In the genomic region with DNA sequence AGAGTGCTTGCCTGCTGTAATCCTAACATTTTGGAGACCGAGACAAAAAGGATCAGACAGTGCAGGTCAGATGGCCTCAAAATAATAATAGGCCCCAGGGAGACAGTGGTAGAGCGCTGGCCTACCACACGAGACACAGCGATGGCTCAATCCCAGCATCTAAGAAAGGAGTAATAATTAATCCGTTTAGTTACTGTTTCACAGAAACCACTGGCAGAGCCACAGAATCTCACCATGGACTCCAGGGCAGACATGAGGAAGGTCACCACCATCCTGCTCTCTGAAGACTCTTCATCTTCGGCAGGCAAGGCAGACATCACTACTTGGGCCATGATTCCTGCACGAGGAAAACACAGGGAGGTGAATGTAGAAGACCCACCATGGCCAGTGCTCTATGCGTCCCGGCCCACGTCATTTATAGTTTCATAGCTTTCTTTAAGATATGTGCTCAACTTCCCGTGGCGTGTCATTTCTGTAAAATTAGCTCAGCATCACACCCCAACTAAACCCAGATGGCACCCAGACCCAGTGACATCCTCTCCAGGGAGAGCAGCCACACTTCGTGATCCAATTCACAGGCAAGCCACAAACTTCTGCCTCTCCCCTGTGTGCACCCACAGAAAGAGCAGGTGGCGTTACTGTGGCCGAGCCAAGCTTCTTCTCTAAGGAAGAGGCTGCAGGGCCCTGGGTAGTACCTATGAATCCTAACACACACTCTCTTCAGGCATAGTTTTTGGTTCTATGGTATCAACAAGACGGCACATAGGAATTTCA, we compare ENCODE assay signal across 9 mouse cellular contexts. TPM values are rescaled to one million over a fixed set of nuclear protein-coding genes. Genes with fewer than 3 reads are reported as not detected.
A peak's percentile ranks its signal among the peaks of the same experiment; 100 is the strongest.
DNase-seq lines count a peak whose midpoint lies in the region; ATAC-seq and TF ChIP-seq lines count a peak whose summit lies in the region.
"Had no signal": no experiment of that assay in that cellular context is flagged by ENCODE, and none has a peak within 500 bp of the region (broad histone marks: within the 10 kb centered on the region; RNA-seq: fewer than 3 reads in every experiment).

No protein-coding gene starts in this region.

- ATAC-seq in forebrain, postnatal 0 days = peak; percentile 69; the same call in 1 of the 2 replicates
- ATAC-seq in midbrain, postnatal 0 days (ENCODE audit: low FRiP score) = no peak
- ATAC-seq: hindbrain, postnatal 0 days had no signal

- no peak overlapping the region for H3K9ac ChIP-seq in forebrain, postnatal 0 days
- no peak overlapping the region for H3K9ac ChIP-seq in midbrain, postnatal 0 days (replicated peaks; ENCODE audit: low read length, poor library complexity, severe bottlenecking)

- no peak for TF ChIP-seq CTCF in forebrain, postnatal 0 days (IDR thresholded peaks at IDR 0.05; ENCODE audit: low read depth)
- no peak for TF ChIP-seq CTCF in midbrain, postnatal 0 days (IDR thresholded peaks at IDR 0.05)

- DNase-seq in forebrain, postnatal 0 days = peak; percentile 38
- DNase-seq in forebrain, embryonic 10.5 days (ENCODE audit: extremely low spot score, low spot score) = no peak
- DNase-seq in midbrain, postnatal 0 days (ENCODE audit: low spot score) = no peak
- DNase-seq in midbrain, embryonic 10.5 days (ENCODE audit: low spot score) = no peak
- DNase-seq in kidney, adult 8-10 months = peak; percentile 55 to 77
- DNase-seq in splenic B cell, adult 2 months (ENCODE audit: low read depth, low spot score) = peak; percentile 10
- no peak for DNase-seq in spleen, postnatal 14 days (ENCODE audit: low spot score in 2 of 2)

- H3K9me3 ChIP-seq in forebrain, postnatal 0 days (ENCODE audit: low read length) = no peaks in the 10 kb centered on the region
- H3K9me3 ChIP-seq in forebrain, embryonic 10.5 days = peaks cover 11% of the 10 kb centered on the region
- H3K9me3 ChIP-seq in midbrain, postnatal 0 days (ENCODE audit: low read length) = no peaks in the 10 kb centered on the region
- H3K9me3 ChIP-seq in midbrain, embryonic 10.5 days (replicated peaks) = peaks cover 12% of the 10 kb centered on the region

- peak overlapping the region; percentile 21; the same call in 1 of the 2 replicates for H3K27ac ChIP-seq in forebrain, postnatal 0 days (ENCODE audit: low read depth, low read length)
- H3K27ac ChIP-seq in forebrain, embryonic 10.5 days = no peak overlapping the region
- peak overlapping the region; percentile 32; the same call in 1 of the 2 replicates for H3K27ac ChIP-seq in midbrain, postnatal 0 days (ENCODE audit: low read depth, low read length)
- H3K27ac ChIP-seq in midbrain, embryonic 10.5 days (replicated peaks) = no peak overlapping the region
- H3K27ac ChIP-seq: hindbrain, postnatal 0 days; macrophage had no signal

- 80% methylated on average over 16 of the region's 16 CpGs for WGBS in forebrain, postnatal 0 days
- 97% methylated on average over 16 of the region's 16 CpGs for WGBS in forebrain, embryonic 10.5 days
- 81% methylated on average over 16 of the region's 16 CpGs for WGBS in midbrain, postnatal 0 days
- 96% methylated on average over 16 of the region's 16 CpGs for WGBS in midbrain, embryonic 10.5 days

- H3K4me2 ChIP-seq in forebrain, postnatal 0 days (ENCODE audit: low read depth) = no peak overlapping the region
- H3K4me2 ChIP-seq in midbrain, postnatal 0 days (ENCODE audit: low read depth, low read length, poor library complexity, severe bottlenecking) = no peak overlapping the region

- H3K27me3 ChIP-seq in forebrain, postnatal 0 days (ENCODE audit: insufficient read depth, low read length) = no peaks in the 10 kb centered on the region
- no peaks in the 10 kb centered on the region for H3K27me3 ChIP-seq in forebrain, embryonic 10.5 days (ENCODE audit: poor library complexity, severe bottlenecking)
- no peaks in the 10 kb centered on the region for H3K27me3 ChIP-seq in midbrain, postnatal 0 days (ENCODE audit: insufficient read depth, low read length)
- no peaks in the 10 kb centered on the region for H3K27me3 ChIP-seq in midbrain, embryonic 10.5 days (ENCODE audit: low read depth, poor library complexity, severe bottlenecking)
- no peaks in the 10 kb centered on the region for H3K27me3 ChIP-seq in splenic B cell, adult 2 months (ENCODE audit: control insufficient read depth, insufficient read depth, low read length, poor library complexity, severe bottlenecking)

- peaks cover 30% of the 10 kb centered on the region for H3K36me3 ChIP-seq in forebrain, postnatal 0 days (ENCODE audit: insufficient read depth)
- H3K36me3 ChIP-seq in forebrain, embryonic 10.5 days (replicated peaks) = peaks cover 99% of the 10 kb centered on the region
- peaks cover 29% of the 10 kb centered on the region for H3K36me3 ChIP-seq in midbrain, postnatal 0 days (ENCODE audit: insufficient read depth, low read length)
- peaks cover 100% of the 10 kb centered on the region for H3K36me3 ChIP-seq in midbrain, embryonic 10.5 days
- H3K36me3 ChIP-seq in splenic B cell, adult 2 months (ENCODE audit: control insufficient read depth, insufficient read depth, low read length, poor library complexity, severe bottlenecking) = peaks cover 4% of the 10 kb centered on the region; the same call in 1 of the 2 replicates

- no peaks in the 10 kb centered on the region for H3K4me1 ChIP-seq in forebrain, postnatal 0 days (ENCODE audit: insufficient read depth)
- H3K4me1 ChIP-seq in forebrain, embryonic 10.5 days = no peaks in the 10 kb centered on the region
- H3K4me1 ChIP-seq in midbrain, postnatal 0 days (ENCODE audit: insufficient read depth, low read length) = no peaks in the 10 kb centered on the region
- no peaks in the 10 kb centered on the region for H3K4me1 ChIP-seq in midbrain, embryonic 10.5 days

- H3K4me3 ChIP-seq in forebrain, postnatal 0 days (ENCODE audit: low read depth, low read length) = no peak overlapping the region
- H3K4me3 ChIP-seq in forebrain, embryonic 10.5 days = no peak overlapping the region
- H3K4me3 ChIP-seq in midbrain, postnatal 0 days (ENCODE audit: low read depth, low read length) = no peak overlapping the region
- no peak overlapping the region for H3K4me3 ChIP-seq in midbrain, embryonic 10.5 days

RNA-seq across cellular contexts. Expression of gene Gtf2i, which starts 19.1 kb away (rescaled TPM):
- 98.3 and 120 TPM in 2 replicates for total RNA-seq in forebrain, postnatal 0 days (2014; rRNA removed)
- polyA plus RNA-seq in forebrain, postnatal 0 days (2015; fragmentation: Nextera tagmentation; extraction: Ambion mirVana) = 62.7 and 85.6 TPM in 2 replicates
- 174 and 178 TPM in 2 replicates for polyA plus RNA-seq in forebrain, embryonic 10.5 days (2016; fragmentation: Nextera tagmentation; extraction: Ambion mirVana)
- total RNA-seq in midbrain, postnatal 0 days (2014; rRNA removed) = 96.4 and 104 TPM in 2 replicates
- polyA plus RNA-seq in midbrain, postnatal 0 days (2015; fragmentation: Nextera tagmentation; extraction: Ambion mirVana) = 74.6 and 77.2 TPM in 2 replicates
- 172 and 200 TPM in 2 replicates for polyA plus RNA-seq in midbrain, embryonic 10.5 days (2016; fragmentation: Nextera tagmentation; extraction: Ambion mirVana)

Comparison
In these comparisons a context has a peak if more than half of its experiments do, and no peak if none do; other contexts are left out.
1. DNase-seq: peak in forebrain, postnatal 0 days (single experiment), kidney, adult 8-10 months (2 of 2) and splenic B cell, adult 2 months (single experiment); none in forebrain, embryonic 10.5 days (single experiment), midbrain, postnatal 0 days (single experiment), midbrain, embryonic 10.5 days (single experiment) and spleen, postnatal 14 days (0 of 2).
2. H3K27ac ChIP-seq: peak in forebrain, postnatal 0 days (single experiment) and midbrain, postnatal 0 days (single experiment); none in forebrain, embryonic 10.5 days (single experiment) and midbrain, embryonic 10.5 days (single experiment).